Mouse (Mus musculus): Measurements from ENCODE around the gene Fam177a. TPM values are rescaled to one million over a fixed set of nuclear protein-coding genes. Genes with fewer than 3 reads are reported as not detected.
A peak's percentile ranks its signal among the peaks of the same experiment; 100 is the strongest.
"Not testable (repeated sequence)": the region's sequence is repeated elsewhere in the genome, so short reads cannot be mapped to it uniquely, and the experiment has no call there.

Gene Fam177a
- total RNA-seq (2021) = 10 to 100 TPM in 1 of 2 experiments, 1 to 10 TPM in 1; 8.0 to 13.6 TPM
- polyA plus RNA-seq (2012; rRNA removed) = 6.2 and 7.3 TPM in 2 replicates
- long read RNA-seq, transcript Fam177a-201 (5 exons, 3,922 nt) = major isoform, 8 of 11 reads
- long read RNA-seq, partial matches to known transcripts = 0 of 11 reads
- long read RNA-seq, other reads (novel, unspliced or antisense) = 3 of 11 reads

DNA sequence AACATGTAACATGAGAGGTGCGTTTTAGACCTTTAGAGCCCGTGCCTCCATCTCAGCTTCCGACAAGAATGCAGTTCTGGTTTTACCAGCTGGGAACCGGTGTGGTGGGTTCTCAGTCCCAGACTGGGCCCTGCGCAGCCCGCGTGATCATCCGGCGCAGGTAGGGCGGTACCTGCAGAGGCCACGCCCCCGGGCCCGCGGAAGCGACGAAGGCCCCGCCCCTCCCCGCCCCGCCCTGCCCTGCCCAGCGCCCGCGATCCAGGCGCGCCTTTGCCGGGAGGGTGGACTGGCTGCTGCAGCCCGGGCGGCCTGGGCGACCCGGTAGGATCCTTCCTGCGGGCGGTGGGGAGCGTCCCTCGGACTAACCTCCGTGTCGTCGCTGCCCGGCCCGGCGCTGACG is at the start of gene Fam177a:
Gene Fam177a, plus strand, starts transcription at position 228 of the 400 bp plus-strand sequence.
- intact Hi-C loops (cut with DNase I) = not testable (repeated sequence)
- no CpG with 5 or more reads among the region's 40 CpGs for WGBS

DNA sequence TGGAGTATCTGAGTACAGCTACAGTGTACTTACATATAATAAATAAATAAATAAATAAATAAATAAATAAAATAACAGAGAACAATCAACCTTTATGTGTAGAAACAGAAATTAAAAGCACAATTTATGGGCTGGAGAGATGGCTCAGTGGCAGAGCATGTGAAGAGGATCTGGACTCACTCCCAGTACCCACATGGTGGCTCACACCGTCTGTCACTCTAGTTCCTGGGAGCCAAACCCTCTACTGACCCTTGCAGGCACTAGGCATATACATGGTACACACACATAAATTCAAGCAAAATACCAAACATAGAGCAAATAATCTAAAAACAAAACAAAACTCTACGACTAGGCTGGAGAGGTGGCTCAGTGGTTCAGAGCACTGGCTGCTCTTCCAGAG is 49.0 kb upstream of the Fam177a start:
- Histone ChIP-seq H3K36me3 (ENCODE audit: control insufficient read depth, insufficient read depth, low read length) (no peaks in the 10 kb centered on the region), H3K4me3 (no peak overlapping the region), H3K79me2 (replicated peaks; ENCODE audit: control insufficient read depth, insufficient read depth, low read length) (peaks cover 2% of the 10 kb centered on the region; the same call in 1 of the 2 replicates), H3K4me1 (ENCODE audit: control insufficient read depth, insufficient read depth, low read length) (no peaks in the 10 kb centered on the region; the same call in none of the 2 replicates), H3K27ac (no peak overlapping the region), H3K27me3 (ENCODE audit: control insufficient read depth, insufficient read depth, low read length) (no peaks in the 10 kb centered on the region), H3K9ac (ENCODE audit: low read depth, low read length) (no peak overlapping the region)
- WGBS = 87% methylated on average over 2 of the region's 2 CpGs
- TF ChIP-seq POLR2A (IDR thresholded peaks at IDR 0.05; ENCODE audit: insufficient read depth, low read depth, low read length) (no peak), EP300 (IDR thresholded peaks at IDR 0.05; ENCODE audit: insufficient read depth, low read depth, low read length) (no peak), CTCF (IDR thresholded peaks at IDR 0.05) (no peak)
- DNase-seq = no peak
- intact Hi-C loops (cut with DNase I) = no loop called here

More for the DNA sequence above, at the start of gene Fam177a:
- H3K9ac ChIP-seq (ENCODE audit: low read depth, low read length); H3K4me1 ChIP-seq (ENCODE audit: control insufficient read depth, insufficient read depth, low read length); H3K4me3 ChIP-seq; H3K79me2 ChIP-seq (replicated peaks; ENCODE audit: control insufficient read depth, insufficient read depth, low read length); H3K27ac ChIP-seq; H3K27me3 ChIP-seq (ENCODE audit: control insufficient read depth, insufficient read depth, low read length); DNase-seq; H3K36me3 ChIP-seq (ENCODE audit: control insufficient read depth, insufficient read depth, low read length): not testable (repeated sequence)

DNA sequence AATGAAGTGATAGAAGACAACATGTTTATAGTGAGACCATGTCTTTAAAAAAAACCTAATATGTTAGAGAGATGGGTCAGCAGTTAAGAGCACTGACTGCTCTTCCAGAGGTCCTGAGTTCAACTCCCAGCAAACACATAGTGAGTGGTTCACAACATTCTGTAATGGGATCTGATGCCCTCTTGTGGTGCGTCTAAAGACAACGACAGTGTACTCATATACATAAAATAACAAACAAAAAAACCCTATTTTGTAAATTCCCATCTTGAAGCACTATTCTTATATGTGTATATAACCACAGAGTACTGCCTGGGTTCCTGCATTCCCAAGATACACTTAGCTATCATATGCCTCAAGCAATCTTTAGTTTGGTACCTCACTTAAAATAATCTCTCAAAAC is 45.6 kb upstream of the Fam177a start:
- H3K79me2 ChIP-seq (replicated peaks; ENCODE audit: control insufficient read depth, insufficient read depth, low read length); intact Hi-C loops (cut with DNase I); H3K27ac ChIP-seq; H3K9ac ChIP-seq (ENCODE audit: low read depth, low read length); H3K4me3 ChIP-seq; H3K36me3 ChIP-seq (ENCODE audit: control insufficient read depth, insufficient read depth, low read length); H3K4me1 ChIP-seq (ENCODE audit: control insufficient read depth, insufficient read depth, low read length); DNase-seq; H3K27me3 ChIP-seq (ENCODE audit: control insufficient read depth, insufficient read depth, low read length): not testable (repeated sequence)
- WGBS = 37% methylated on average over 2 of the region's 2 CpGs
- peak; percentile 48 for TF ChIP-seq CTCF (IDR thresholded peaks at IDR 0.05)

DNA sequence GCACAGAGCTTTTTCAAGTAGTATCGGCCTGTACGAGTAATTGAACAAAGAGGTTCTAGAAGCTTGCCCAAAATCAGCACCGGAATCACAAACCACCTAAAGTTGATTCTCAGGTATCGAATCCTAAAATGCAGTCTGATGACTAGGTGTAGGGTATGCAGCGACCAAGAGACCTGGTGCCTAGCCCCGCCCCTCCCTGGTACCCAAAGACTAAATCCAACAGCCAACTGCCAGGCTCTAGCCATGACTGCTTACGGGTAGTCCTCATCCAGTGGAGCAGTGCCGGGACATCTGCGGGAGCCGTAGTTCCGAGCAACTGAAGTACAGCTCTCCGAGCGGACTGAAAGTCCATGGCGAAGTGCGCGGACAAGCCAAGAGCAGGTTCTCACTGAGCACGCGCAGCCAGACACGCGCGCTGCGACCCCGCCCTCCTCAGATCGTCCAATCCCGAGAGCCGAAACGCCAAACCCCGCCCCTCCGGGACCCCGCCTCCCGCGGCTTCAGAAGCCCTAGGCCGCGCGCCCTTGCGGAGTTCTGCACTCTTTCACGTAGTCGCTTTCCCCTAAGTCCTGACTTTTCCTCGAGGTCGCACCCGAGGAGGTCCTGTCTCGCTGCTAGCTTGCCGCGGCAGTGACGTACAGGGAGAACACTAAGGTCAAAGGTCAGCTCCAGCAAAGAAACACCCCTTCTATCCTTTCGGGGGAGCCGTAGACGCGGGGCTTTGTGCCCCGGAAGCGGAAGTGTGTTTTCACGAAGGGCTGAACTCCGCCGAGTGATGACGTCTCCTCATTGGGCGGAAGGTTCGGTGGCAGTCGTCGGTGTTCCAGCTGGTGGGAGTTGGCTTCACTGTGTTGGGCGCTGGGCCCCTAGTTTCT is 44.3 kb upstream of the Fam177a start, which contains the start of the genes 2700097O09Rik and Srp54a:
Gene 2700097O09Rik, minus strand, starts transcription at position 385 of the 875 bp plus-strand sequence.
Gene Srp54a, plus strand, starts transcription at position 537 of the 875 bp plus-strand sequence.
- peak; percentile 77 for TF ChIP-seq POLR2A (IDR thresholded peaks at IDR 0.05; ENCODE audit: insufficient read depth, low read depth, low read length)
- H3K4me1 ChIP-seq (ENCODE audit: control insufficient read depth, insufficient read depth, low read length); intact Hi-C loops (cut with DNase I); H3K27me3 ChIP-seq (ENCODE audit: control insufficient read depth, insufficient read depth, low read length); H3K79me2 ChIP-seq (replicated peaks; ENCODE audit: control insufficient read depth, insufficient read depth, low read length); H3K36me3 ChIP-seq (ENCODE audit: control insufficient read depth, insufficient read depth, low read length): not testable (repeated sequence)
- Histone ChIP-seq H3K4me3 (peak within 1 kb of the TSS; percentile 64), H3K9ac (ENCODE audit: low read depth, low read length) (peak within 1 kb of the TSS; percentile 90), H3K27ac (peak within 1 kb of the TSS; percentile 90)
- WGBS = under 1% methylated on average over 60 of the region's 60 CpGs
- peak; percentile 94 to 95 for DNase-seq

DNA sequence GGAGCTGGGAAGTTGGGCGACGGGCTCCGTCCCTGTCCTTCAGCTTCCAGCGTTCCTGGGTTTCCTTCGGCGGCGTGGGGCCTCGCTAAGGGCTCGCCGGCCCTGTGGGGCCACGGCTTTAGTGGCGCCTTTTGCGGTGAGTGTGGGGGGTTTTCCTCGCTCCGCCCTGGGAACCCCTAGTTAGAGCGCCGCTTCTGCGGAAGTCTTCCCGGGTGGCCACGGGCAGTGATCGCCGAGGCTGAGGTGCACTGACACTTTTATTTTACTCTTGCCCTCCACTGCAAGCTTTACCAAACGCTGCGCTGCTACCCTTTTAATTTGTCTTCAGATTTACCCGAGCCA is 43.7 kb upstream of the Fam177a start:
- H3K79me2 ChIP-seq (replicated peaks; ENCODE audit: control insufficient read depth, insufficient read depth, low read length); H3K4me1 ChIP-seq (ENCODE audit: control insufficient read depth, insufficient read depth, low read length); DNase-seq; H3K36me3 ChIP-seq (ENCODE audit: control insufficient read depth, insufficient read depth, low read length); intact Hi-C loops (cut with DNase I); H3K27me3 ChIP-seq (ENCODE audit: control insufficient read depth, insufficient read depth, low read length): not testable (repeated sequence)
- H3K27ac ChIP-seq = peak overlapping the region; percentile 90
- peak overlapping the region; percentile 90 for H3K9ac ChIP-seq (ENCODE audit: low read depth, low read length)
- under 1% methylated on average over 25 of the region's 25 CpGs for WGBS
- H3K4me3 ChIP-seq = peak overlapping the region; percentile 64

DNA sequence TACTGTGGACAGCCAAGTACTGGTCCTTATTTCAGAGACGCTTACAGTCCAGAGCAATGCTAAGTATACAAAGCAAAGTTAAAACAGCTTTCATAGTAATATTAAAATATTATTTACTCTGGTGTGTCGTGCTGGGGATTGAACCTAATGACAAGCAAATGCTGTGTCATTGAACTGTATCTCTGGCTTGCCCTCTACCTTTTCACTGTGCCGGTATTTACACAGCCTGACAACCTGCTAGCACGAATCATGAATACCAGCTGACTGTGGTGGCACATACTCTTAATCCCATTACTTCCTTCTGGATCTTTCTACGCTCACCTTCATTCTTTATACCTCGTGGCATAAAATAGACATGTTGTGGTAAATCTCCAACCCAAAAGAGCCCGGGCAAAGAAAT is 32.1 kb upstream of the Fam177a start:
- H3K27me3 ChIP-seq (ENCODE audit: control insufficient read depth, insufficient read depth, low read length); H3K27ac ChIP-seq; DNase-seq; H3K9ac ChIP-seq (ENCODE audit: low read depth, low read length); H3K79me2 ChIP-seq (replicated peaks; ENCODE audit: control insufficient read depth, insufficient read depth, low read length); intact Hi-C loops (cut with DNase I); H3K4me1 ChIP-seq (ENCODE audit: control insufficient read depth, insufficient read depth, low read length); H3K4me3 ChIP-seq; H3K36me3 ChIP-seq (ENCODE audit: control insufficient read depth, insufficient read depth, low read length): not testable (repeated sequence)
- WGBS = 76% methylated on average over 2 of the region's 7 CpGs

DNA sequence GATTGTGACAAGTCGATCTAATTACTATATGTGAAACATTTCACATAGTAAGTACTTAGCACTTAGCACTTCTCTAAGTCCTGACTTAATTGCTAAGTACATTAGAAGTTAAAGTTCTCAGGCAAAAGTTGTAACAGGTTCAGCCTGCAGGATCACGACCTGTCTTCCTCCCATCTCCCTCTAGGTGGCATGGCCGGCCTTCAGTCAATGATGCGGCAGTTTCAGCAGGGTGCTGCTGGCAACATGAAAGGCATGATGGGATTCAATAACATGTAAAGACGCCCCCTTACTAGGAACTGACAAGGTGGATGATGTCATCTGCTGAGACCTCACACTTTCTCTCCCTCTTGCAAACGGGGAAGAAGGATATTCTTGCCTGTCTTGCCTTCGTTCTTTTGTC is 11.7 kb upstream of the Fam177a start:
- H3K27ac ChIP-seq; DNase-seq; H3K79me2 ChIP-seq (replicated peaks; ENCODE audit: control insufficient read depth, insufficient read depth, low read length); H3K9ac ChIP-seq (ENCODE audit: low read depth, low read length); H3K36me3 ChIP-seq (ENCODE audit: control insufficient read depth, insufficient read depth, low read length); H3K4me3 ChIP-seq; intact Hi-C loops (cut with DNase I); H3K4me1 ChIP-seq (ENCODE audit: control insufficient read depth, insufficient read depth, low read length); H3K27me3 ChIP-seq (ENCODE audit: control insufficient read depth, insufficient read depth, low read length): not testable (repeated sequence)
- no CpG with 5 or more reads among the region's 7 CpGs for WGBS

DNA sequence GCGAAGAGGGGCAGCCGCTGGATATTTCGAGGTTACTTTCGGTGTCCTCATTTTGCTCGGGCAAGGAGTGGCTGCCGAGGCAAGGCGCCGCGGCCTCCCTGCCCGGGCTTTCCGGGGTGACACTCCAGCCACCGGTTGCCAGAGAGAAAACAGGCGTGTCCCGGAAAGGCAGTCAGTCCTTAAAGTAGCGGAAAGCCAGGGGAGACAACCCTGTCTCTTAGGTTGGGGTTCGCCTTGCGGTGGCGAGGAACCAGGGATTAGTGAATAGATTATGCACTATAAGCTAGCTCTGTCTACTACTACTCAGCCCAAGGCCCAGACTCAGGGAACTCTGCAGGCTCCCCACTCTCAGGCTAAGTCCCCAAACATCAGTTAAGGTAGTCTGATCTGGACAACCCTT is 462 bp downstream of the Fam177a start:
- H3K79me2 ChIP-seq (replicated peaks; ENCODE audit: control insufficient read depth, insufficient read depth, low read length); intact Hi-C loops (cut with DNase I); H3K27ac ChIP-seq; DNase-seq; H3K36me3 ChIP-seq (ENCODE audit: control insufficient read depth, insufficient read depth, low read length); H3K27me3 ChIP-seq (ENCODE audit: control insufficient read depth, insufficient read depth, low read length); H3K9ac ChIP-seq (ENCODE audit: low read depth, low read length); H3K4me3 ChIP-seq; H3K4me1 ChIP-seq (ENCODE audit: control insufficient read depth, insufficient read depth, low read length): not testable (repeated sequence)
- no CpG with 5 or more reads among the region's 18 CpGs for WGBS

DNA sequence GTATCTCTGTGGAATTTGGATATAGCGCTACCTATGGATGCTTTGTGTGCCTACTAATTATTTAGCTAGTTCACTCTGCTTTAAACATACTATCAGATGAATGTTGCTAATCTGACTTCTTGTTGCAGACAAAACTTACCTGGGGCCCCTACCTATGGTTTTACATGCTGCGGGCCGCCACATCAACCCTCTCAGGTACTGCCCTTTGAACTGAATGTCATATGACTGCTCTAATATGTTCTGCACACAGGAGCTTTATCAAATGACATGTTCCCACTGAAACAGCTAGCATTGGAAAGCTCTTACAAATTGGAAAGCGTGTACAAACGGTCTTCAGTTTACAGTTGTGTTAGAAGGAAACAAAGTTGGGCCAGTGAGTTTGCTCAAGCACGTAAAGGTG is 11.3 kb downstream of the Fam177a start:
- no CpG with 5 or more reads among the region's 6 CpGs for WGBS
- H3K79me2 ChIP-seq (replicated peaks; ENCODE audit: control insufficient read depth, insufficient read depth, low read length); H3K4me1 ChIP-seq (ENCODE audit: control insufficient read depth, insufficient read depth, low read length); H3K36me3 ChIP-seq (ENCODE audit: control insufficient read depth, insufficient read depth, low read length); H3K27me3 ChIP-seq (ENCODE audit: control insufficient read depth, insufficient read depth, low read length); H3K27ac ChIP-seq; H3K4me3 ChIP-seq; H3K9ac ChIP-seq (ENCODE audit: low read depth, low read length); DNase-seq; intact Hi-C loops (cut with DNase I): not testable (repeated sequence)
